Mouse (Mus musculus): Measurements from ENCODE around the gene Stx8. TPM values are rescaled to one million over a fixed set of nuclear protein-coding genes. Genes with fewer than 3 reads are reported as not detected.
A peak's percentile ranks its signal among the peaks of the same experiment; 100 is the strongest.

The Stx8 gene
- polyA plus RNA-seq, 1 experiment from 2014 or later = 37.4 TPM

GRCm38 (mm10) chr11:67953604-67954003 is 12.4 kb upstream of the Stx8 start:
- 90% methylated on average over 5 of the region's 5 CpGs for WGBS (ENCODE audit: missing documents)
- Histone ChIP-seq H3K27ac (no peak overlapping the region), H3K4me3 (ENCODE audit: inconsistent target) (no peak overlapping the region), H3K36me3 (ENCODE audit: inconsistent target) (no peaks in the 10 kb centered on the region), H3K79me2 (ENCODE audit: inconsistent target) (no peaks in the 10 kb centered on the region)

GRCm38 (mm10) chr11:67954413-67954812 is 11.6 kb upstream of the Stx8 start:
- Histone ChIP-seq H3K36me3 (ENCODE audit: inconsistent target) (no peaks in the 10 kb centered on the region), H3K4me3 (ENCODE audit: inconsistent target) (no peak overlapping the region), H3K27ac (no peak overlapping the region), H3K79me2 (ENCODE audit: inconsistent target) (no peaks in the 10 kb centered on the region)
- WGBS (ENCODE audit: missing documents) = 100% methylated on average over 1 of the region's 6 CpGs

- WGBS (ENCODE audit: missing documents) = 87% methylated on average over 6 of the region's 6 CpGs
- Histone ChIP-seq H3K79me2 (ENCODE audit: inconsistent target) (peaks cover 29% of the 10 kb centered on the region), H3K36me3 (ENCODE audit: inconsistent target) (no peaks in the 10 kb centered on the region), H3K27ac (no peak overlapping the region), H3K4me3 (ENCODE audit: inconsistent target) (no peak overlapping the region)
These were observed 1.9 kb upstream of the Stx8 start for GRCm38 (mm10) chr11:67964110-67964509.

GRCm38 (mm10) chr11:67965242-67965883 is 630 bp upstream of the Stx8 start, which contains the start of gene Cfap52:
Cfap52 (minus strand) TSS chr11:67965651.
- H3K4me3 ChIP-seq (ENCODE audit: inconsistent target) = peak within 1 kb of the TSS; percentile 99
- peaks cover 5% of the 10 kb centered on the region for H3K36me3 ChIP-seq (ENCODE audit: inconsistent target)
- H3K79me2 ChIP-seq (ENCODE audit: inconsistent target) = peaks cover 41% of the 10 kb centered on the region
- H3K27ac ChIP-seq = peak within 1 kb of the TSS; percentile 61
- WGBS (ENCODE audit: missing documents) = 11% methylated on average over 15 of the region's 15 CpGs

DNA sequence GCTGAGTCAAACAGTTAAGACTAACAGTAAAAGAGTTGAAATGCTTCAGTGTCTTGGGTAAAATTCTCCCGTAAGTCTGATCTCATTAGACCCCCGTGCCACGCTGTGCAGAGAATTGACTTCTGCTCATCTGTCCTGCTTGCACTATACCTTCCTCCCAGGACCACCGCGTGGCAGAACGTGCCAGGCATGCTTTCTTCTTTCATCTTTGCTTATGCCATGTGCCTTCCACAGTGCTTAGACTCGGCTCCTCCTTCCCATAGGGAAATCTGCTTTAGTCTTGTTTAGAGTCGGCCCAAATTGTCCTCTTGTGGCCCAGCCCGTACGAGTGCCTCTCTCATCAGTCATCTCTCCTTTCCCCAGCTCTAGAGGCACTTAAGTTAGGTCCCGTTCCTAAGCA is 1.8 kb downstream of the Stx8 start:
- Histone ChIP-seq H3K79me2 (ENCODE audit: inconsistent target) (peaks cover 53% of the 10 kb centered on the region), H3K27ac (no peak overlapping the region), H3K36me3 (ENCODE audit: inconsistent target) (peaks cover 16% of the 10 kb centered on the region), H3K4me3 (ENCODE audit: inconsistent target) (no peak overlapping the region)
- 88% methylated on average over 10 of the region's 11 CpGs for WGBS (ENCODE audit: missing documents)

- H3K79me2 ChIP-seq (ENCODE audit: inconsistent target) = peaks cover 39% of the 10 kb centered on the region
- H3K36me3 ChIP-seq (ENCODE audit: inconsistent target) = peaks cover 47% of the 10 kb centered on the region
- H3K4me3 ChIP-seq (ENCODE audit: inconsistent target) = no peak overlapping the region
- H3K27ac ChIP-seq = no peak overlapping the region
- WGBS (ENCODE audit: missing documents) = 90% methylated on average over 1 of the region's 1 CpGs
These were observed 6.6 kb downstream of the Stx8 start for GRCm38 (mm10) chr11:67972606-67973005.

DNA sequence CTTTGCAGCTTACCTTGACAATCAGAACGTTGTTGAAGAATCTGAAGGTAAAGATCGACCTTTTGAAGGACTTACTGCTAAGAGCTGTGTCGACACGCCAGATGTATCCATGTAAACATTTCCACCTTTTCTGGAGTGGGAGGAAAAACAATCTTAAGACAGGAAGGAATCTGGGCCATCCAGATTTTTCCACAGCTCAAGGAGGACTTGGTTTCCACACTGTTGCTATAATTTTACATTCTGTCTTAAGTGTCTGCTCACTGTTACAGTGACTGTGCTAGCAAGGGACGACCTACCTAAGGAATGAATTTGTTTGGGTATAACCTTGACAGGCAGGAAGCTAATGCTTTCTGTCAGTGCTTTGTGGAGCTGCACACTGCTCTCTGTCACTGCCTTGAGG is 7.2 kb downstream of the Stx8 start:
- H3K79me2 ChIP-seq (ENCODE audit: inconsistent target) = peaks cover 33% of the 10 kb centered on the region
- no peak overlapping the region for H3K27ac ChIP-seq
- no peak overlapping the region for H3K4me3 ChIP-seq (ENCODE audit: inconsistent target)
- H3K36me3 ChIP-seq (ENCODE audit: inconsistent target) = peaks cover 53% of the 10 kb centered on the region
- WGBS (ENCODE audit: missing documents) = 88% methylated on average over 5 of the region's 5 CpGs

DNA sequence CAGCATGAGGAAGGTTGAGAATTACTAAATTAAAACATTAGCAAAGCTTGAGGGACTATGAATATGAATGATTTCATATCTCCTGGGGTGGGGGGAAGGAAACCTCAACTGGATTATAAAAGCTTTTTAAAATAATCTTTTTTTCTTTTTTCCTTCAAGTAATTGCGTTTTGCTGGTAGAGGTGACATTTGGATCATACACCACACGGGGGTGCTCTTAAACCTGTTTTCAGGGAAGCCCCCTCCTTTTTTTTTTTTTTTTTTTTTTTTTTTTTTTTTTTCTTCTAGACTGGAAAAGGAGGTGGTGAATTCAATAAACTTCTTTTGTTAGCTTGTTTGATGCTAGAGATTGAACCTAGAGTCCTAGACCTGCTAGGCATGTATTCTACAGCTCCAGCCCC is 9.3 kb downstream of the Stx8 start:
- Histone ChIP-seq H3K4me3 (ENCODE audit: inconsistent target) (no peak overlapping the region), H3K27ac (no peak overlapping the region), H3K79me2 (ENCODE audit: inconsistent target) (peaks cover 13% of the 10 kb centered on the region; the same call in 1 of the 2 replicates), H3K36me3 (ENCODE audit: inconsistent target) (peaks cover 53% of the 10 kb centered on the region)
- 57% methylated on average over 1 of the region's 2 CpGs for WGBS (ENCODE audit: missing documents)

DNA sequence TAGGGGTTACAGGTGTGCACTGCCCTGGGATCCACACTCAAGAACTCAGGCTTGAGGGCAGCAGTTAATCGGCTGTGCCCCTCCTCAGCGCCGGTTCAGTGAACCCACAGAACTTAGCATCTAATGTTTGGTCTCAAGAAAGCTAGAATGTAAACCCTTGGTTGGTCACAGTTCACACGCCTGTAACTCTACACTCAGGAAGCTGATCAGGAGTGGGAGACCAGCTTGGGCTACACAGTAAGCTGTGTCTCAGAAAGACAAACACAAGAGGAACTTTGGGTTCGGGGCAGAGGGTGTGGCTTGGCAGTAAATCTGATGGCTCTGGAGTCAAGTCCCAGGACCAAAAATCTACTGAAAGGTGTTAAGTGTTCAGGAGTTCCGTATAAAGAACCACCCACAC is 17.6 kb downstream of the Stx8 start:
- Histone ChIP-seq H3K36me3 (ENCODE audit: inconsistent target) (peaks cover 24% of the 10 kb centered on the region), H3K27ac (no peak overlapping the region), H3K4me3 (ENCODE audit: inconsistent target) (no peak overlapping the region), H3K79me2 (ENCODE audit: inconsistent target) (no peaks in the 10 kb centered on the region)
- WGBS (ENCODE audit: missing documents) = 96% methylated on average over 6 of the region's 6 CpGs

DNA sequence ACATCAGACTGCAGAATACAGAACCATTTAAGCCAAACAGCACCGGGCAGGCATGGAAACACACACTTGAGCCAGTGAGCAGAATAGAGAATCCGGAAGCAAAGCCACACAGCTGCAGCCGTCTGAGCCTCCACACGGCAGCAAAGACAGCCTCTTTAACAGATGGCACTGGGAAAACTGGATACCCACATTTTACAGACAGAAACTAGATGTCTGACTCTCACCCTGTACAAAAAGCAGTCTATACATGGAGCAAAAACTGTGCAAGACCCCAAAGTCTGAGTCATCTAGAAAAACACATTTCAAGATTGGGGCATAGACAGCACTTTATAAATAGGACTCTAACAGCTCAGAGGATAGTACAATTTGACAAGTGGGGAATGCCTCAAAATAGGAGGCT is 25.2 kb downstream of the Stx8 start:
- H3K79me2 ChIP-seq (ENCODE audit: inconsistent target) = no peaks in the 10 kb centered on the region
- H3K4me3 ChIP-seq (ENCODE audit: inconsistent target) = no peak overlapping the region
- no peak overlapping the region for H3K27ac ChIP-seq
- WGBS (ENCODE audit: missing documents) = 98% methylated on average over 4 of the region's 4 CpGs
- H3K36me3 ChIP-seq (ENCODE audit: inconsistent target) = peaks cover 14% of the 10 kb centered on the region

DNA sequence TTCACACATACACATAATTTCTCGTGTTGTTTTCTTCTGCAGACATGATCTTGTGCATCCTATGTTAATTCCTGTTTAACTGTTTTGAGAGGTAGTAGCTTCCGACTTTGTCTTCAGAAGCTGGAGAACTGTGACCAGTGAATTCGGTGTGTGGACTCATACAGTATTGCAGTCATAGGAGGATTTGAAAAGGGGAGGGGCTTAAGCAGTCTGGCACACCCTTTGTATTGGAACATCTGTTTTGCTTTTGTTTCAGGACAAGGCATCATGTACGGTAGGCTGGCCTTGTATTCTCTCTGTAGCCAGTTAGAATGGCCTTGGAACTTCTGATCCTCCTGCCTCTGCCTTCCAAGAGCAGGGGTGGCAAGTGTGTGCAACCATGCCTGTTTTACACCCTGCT is 30.0 kb downstream of the Stx8 start:
- H3K36me3 ChIP-seq (ENCODE audit: inconsistent target) = peaks cover 7% of the 10 kb centered on the region; the same call in 1 of the 2 replicates

DNA sequence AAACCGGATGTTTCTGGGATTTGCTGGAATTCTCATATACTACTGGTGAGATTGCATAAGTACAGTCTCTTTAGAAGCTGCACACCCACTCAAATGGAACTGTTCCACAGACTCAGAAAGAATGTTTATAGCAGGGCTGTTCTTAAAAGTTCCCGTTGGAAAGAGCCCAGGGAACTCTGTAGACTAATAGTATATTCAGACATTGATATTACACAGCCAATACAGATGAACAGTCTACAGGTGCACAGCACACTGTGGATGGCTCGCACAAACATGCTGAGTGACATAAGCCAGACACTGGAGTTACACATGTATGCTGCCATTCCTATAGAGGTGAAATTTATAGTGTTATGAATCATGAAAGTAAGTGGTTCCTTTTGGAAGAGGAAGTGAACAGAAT is 32.9 kb downstream of the Stx8 start:
- 85% methylated on average over 3 of the region's 3 CpGs for WGBS (ENCODE audit: missing documents)
- peaks cover 7% of the 10 kb centered on the region; the same call in 1 of the 2 replicates for H3K36me3 ChIP-seq (ENCODE audit: inconsistent target)
- H3K4me3 ChIP-seq (ENCODE audit: inconsistent target) = no peak overlapping the region
- no peak overlapping the region for H3K27ac ChIP-seq
- no peaks in the 10 kb centered on the region for H3K79me2 ChIP-seq (ENCODE audit: inconsistent target)

More for the DNA sequence above, 30.0 kb downstream of the Stx8 start:
- no peaks in the 10 kb centered on the region for H3K79me2 ChIP-seq (ENCODE audit: inconsistent target)
- H3K27ac ChIP-seq = no peak overlapping the region
- 90% methylated on average over 4 of the region's 4 CpGs for WGBS (ENCODE audit: missing documents)
- no peak overlapping the region for H3K4me3 ChIP-seq (ENCODE audit: inconsistent target)

DNA sequence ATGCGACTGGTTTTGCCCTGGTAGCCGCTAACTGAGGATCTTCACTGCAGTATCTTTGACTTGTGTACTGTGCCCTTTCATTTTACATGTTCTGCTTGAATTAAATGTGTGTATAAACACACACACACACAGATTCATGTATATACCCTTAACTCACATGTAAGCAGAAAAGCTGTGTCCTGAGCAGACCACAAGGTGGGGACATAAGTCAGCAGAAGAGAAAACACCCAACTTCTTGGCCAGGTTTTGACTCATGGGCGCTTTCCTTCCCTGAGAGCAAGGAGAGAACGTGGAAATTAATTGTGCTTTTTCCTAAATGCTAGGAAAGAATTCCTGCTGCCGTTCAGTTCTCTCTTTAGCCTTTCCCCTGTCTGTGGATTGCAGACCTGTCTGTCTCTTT is 33.6 kb downstream of the Stx8 start:
- Histone ChIP-seq H3K27ac (no peak overlapping the region), H3K36me3 (ENCODE audit: inconsistent target) (peaks cover 7% of the 10 kb centered on the region; the same call in 1 of the 2 replicates), H3K79me2 (ENCODE audit: inconsistent target) (no peaks in the 10 kb centered on the region), H3K4me3 (ENCODE audit: inconsistent target) (no peak overlapping the region)
- WGBS (ENCODE audit: missing documents) = 89% methylated on average over 5 of the region's 5 CpGs

GRCm38 (mm10) chr11:68004191-68004590 is 38.2 kb downstream of the Stx8 start:
- H3K36me3 ChIP-seq (ENCODE audit: inconsistent target) = no peaks in the 10 kb centered on the region
- no peak overlapping the region for H3K27ac ChIP-seq
- H3K4me3 ChIP-seq (ENCODE audit: inconsistent target) = no peak overlapping the region
- WGBS (ENCODE audit: missing documents) = 19% methylated on average over 6 of the region's 6 CpGs
- H3K79me2 ChIP-seq (ENCODE audit: inconsistent target) = no peaks in the 10 kb centered on the region

DNA sequence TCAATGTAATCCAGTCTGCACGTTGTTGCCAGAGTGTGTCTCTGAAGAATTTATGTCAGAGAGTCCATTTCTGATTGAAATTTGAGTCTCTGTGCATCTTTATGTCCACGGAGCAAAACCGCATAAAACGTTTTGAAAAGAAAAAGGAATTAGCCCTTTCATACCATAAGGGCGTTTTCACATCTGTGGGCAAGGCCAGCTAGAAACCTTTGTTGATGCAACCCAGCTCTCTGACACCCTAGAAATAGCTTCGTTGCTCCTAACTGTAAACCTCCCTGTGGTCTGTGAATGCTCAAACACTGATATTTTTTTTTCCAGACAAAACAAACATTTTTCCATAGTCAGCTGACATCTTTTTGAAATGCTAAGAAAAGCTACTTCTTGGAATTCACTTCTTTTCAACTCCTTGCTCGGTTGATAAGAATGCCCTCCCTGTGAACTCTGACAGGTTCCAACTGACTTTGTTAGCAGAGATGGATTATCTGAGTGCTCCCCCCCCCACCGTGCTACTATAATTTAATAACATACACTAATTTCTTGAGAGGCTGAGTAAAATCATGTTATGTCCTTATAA is 40.3 kb downstream of the Stx8 start:
- no peak overlapping the region for H3K27ac ChIP-seq
- H3K4me3 ChIP-seq (ENCODE audit: inconsistent target) = no peak overlapping the region
- H3K36me3 ChIP-seq (ENCODE audit: inconsistent target) = no peaks in the 10 kb centered on the region
- no peaks in the 10 kb centered on the region for H3K79me2 ChIP-seq (ENCODE audit: inconsistent target)
- 83% methylated on average over 8 of the region's 8 CpGs for WGBS (ENCODE audit: missing documents)

All from macrophage (primary cell).